Mouse (Mus musculus): ENCODE results near the gene Pigm.
A peak's percentile ranks its signal among the peaks of the same experiment; 100 is the strongest.

Pigm gene

GRCm38 (mm10) chr1:172352453-172352852 lies 23.9 kb upstream of the Pigm start:
- no peak for DNase-seq

GRCm38 (mm10) chr1:172355336-172355735 lies 21.0 kb upstream of the Pigm start:
- no peak for DNase-seq

GRCm38 (mm10) chr1:172357550-172357949 lies 18.8 kb upstream of the Pigm start:
- DNase-seq, result no peak

- DNase-seq, result no peak
These were observed 18.0 kb upstream of the Pigm start for GRCm38 (mm10) chr1:172358341-172358740.

- peak; percentile 34 for DNase-seq
These were observed 11.7 kb upstream of the Pigm start for GRCm38 (mm10) chr1:172364684-172365083.

- DNase-seq, result no peak
These were observed 7.5 kb upstream of the Pigm start for GRCm38 (mm10) chr1:172368768-172369418.

GRCm38 (mm10) chr1:172376758-172377458 lies 562 bp downstream of the Pigm start:
- no peak for DNase-seq

- DNase-seq, result no peak
These were observed 3.7 kb downstream of the Pigm start for GRCm38 (mm10) chr1:172380066-172380465.

- no peak for DNase-seq
These were observed 5.7 kb downstream of the Pigm start for GRCm38 (mm10) chr1:172382090-172382489.

- no peak for DNase-seq
These were observed 10.9 kb downstream of the Pigm start for GRCm38 (mm10) chr1:172387246-172387645.

GRCm38 (mm10) chr1:172390769-172391168 lies 14.4 kb downstream of the Pigm start:
- no peak for DNase-seq

GRCm38 (mm10) chr1:172391807-172392581 lies 15.6 kb downstream of the Pigm start:
- no peak for DNase-seq

- DNase-seq, result no peak
These were observed 16.4 kb downstream of the Pigm start for GRCm38 (mm10) chr1:172392643-172393170.

GRCm38 (mm10) chr1:172393739-172394138 lies 17.4 kb downstream of the Pigm start:
- no peak for DNase-seq

- no peak for DNase-seq
These were observed 20.8 kb downstream of the Pigm start for GRCm38 (mm10) chr1:172396996-172397752.

- DNase-seq, result no peak
These were observed 29.8 kb downstream of the Pigm start for GRCm38 (mm10) chr1:172406077-172406706.

- no peak for DNase-seq
These were observed 32.6 kb downstream of the Pigm start for GRCm38 (mm10) chr1:172408996-172409395.

GRCm38 (mm10) chr1:172409431-172409830 lies 33.1 kb downstream of the Pigm start:
- no peak for DNase-seq

- DNase-seq, result peak; percentile 22
These were observed 34.5 kb downstream of the Pigm start for GRCm38 (mm10) chr1:172410806-172411205.

GRCm38 (mm10) chr1:172412204-172412603 lies 35.9 kb downstream of the Pigm start:
- DNase-seq, result peak; percentile 68

GRCm38 (mm10) chr1:172413491-172414230 lies 37.3 kb downstream of the Pigm start:
- DNase-seq, result no peak

GRCm38 (mm10) chr1:172414231-172414585 lies 37.9 kb downstream of the Pigm start:
- DNase-seq, result no peak

Data from right cerebral cortex, postnatal 25 days (tissue).